Mouse (Mus musculus): ENCODE data around the gene Slc6a16.

GRCm38 (mm10) chr7:45196994-45197393, 43.9 kb upstream of the Slc6a16 start:
- no peak for TF ChIP-seq E2F4 (IDR thresholded peaks at IDR 0.05; ENCODE audit: insufficient read depth)
- TF ChIP-seq CEBPB (IDR thresholded peaks at IDR 0.05; ENCODE audit: insufficient read depth, poor library complexity, severe bottlenecking) = no peak
